Mouse (Mus musculus) layer of hippocampus, adult 9-10 months (tissue): ENCODE measurements around the gene E2f4.

Source experiments
- DNase-seq: peaks from one replicate; pipeline ENCODE4 v3.0.0; 2022; ENCODE audit warnings: low spot score

E2f4 gene

DNA sequence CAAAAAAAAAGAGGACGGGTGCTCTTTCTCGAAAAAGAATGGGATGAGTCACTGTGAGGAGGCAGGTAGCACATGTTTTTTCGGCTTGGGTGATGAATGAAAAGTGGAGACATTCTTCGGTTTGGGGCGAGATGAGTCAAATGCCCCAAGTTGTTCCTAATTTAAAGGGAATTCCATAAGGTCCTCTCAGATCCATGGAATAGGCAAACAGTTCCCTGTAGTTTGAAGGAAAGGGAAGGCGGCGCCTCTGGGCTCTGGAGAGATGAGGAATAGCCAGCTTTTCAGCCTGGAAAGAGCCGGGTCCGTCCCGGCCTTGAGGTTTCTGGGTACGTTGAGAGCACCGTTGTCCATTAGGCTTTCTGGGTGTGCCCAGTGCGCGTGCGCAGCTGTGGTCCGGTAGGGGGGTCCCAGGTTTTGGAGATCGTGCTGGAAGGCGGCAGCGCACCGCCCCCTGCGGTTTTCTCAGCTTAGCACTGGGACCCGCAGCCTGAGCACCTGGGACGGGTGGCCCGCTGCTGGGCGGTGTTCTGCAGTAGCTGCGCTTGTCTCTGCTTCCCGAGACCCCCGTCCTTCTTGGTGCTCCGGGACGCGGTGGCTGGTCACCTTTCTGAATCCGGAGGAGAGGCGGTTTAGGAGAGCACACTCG is 51.1 kb downstream of the E2f4 start, which contains the start of gene Slc9a5:
Gene Slc9a5, plus strand, starts transcription at position 394 of the 646 bp plus-strand sequence.
- DNase-seq = no peak

DNA sequence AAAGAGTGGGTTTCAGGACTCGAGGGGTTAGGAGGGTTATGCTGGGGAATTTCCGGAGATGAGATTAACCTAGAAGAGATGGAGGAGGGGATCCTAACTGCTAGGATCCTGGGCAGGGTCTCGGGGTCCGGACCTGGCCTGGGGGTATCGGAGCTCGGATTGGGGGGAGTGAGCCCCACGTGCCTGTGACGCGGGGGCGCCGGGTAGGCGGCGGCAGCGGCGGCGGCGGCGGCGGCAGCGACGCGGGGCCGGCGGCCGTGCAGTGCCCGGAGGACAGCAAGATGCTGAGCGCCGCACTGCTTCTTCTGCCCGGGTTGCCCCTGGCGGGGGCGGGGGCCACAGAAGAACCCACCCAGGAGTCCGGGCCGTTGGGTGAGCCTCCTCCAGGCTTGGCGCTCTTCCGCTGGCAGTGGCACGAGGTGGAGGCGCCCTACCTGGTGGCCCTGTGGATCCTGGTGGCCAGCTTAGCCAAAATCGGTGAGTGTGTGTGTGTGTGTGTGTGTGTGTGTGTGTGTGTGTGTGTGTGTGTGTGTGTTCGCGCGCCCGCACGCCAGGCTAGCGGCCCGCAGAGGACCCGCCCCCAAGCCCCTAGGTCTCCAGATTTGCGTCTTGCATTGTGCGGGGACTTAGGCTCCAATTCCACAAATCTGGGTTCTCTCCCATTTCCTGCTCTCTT is 51.8 kb downstream of the E2f4 start:
- no peak for DNase-seq

DNA sequence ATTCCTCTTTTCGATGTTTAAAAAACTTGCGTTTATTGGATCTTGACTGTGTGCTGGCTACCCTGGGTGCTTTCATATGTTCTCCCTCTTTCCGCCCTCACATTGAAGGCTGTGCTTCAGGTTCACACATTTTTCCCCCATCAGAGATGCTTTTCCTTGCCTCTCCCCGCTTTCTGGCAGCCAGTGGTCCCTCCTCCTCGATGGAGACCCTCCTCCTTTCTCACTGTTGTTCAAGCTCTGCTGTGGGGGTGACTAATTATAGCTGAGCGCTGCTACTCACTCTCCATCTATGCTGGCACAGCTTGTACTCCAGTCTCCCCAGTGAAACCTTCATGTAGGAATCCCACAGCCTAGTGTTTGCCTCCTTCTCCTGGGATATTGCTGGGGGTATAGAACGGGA is 52.7 kb downstream of the E2f4 start:
- no peak for DNase-seq

DNA sequence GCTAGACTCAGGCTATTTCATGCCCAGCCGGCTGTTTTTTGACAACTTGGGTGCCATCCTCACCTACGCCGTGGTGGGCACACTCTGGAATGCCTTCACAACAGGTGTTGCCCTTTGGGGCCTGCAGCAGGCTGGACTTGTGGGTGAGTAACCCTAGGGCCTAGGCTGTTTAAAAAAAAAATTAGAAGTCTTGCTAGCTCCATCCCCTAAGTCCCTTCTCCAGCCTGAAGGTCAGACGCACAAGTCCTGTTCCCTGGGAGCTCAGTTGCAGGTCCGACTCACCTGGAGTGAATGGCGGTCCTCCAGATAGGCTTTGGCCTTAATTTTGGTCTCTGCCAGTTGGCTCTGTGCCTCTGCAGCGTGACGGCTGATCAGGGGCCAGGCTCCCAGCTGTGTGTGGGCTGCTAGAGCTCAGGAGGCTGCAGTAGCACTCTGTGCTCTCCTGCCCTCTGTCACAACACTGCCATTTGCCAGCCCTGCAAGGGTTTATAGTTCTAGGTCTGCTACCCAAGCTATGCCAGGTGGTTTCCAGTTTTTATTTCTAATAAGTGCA is 56.2 kb downstream of the E2f4 start:
- no peak for DNase-seq

DNA sequence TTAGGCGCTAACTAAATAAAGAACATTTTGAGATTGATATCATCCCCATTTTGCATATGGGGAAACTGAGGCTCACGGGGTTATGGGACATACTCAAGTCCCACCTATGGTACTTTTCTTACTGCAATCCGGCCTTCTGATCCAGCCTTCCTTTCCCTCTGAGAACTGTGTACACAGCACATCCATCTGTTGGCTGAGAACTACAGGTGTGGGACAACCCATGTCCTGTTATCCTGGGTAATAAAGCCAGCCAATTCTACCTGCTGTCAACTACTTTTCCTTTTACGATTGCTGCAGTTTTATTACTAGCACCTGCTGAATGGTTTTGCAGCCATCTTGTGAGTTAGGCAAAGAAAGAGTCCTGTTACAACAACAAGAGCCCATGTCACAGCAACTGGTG is 57.1 kb downstream of the E2f4 start:
- no peak for DNase-seq
